Mouse (Mus musculus) stomach, postnatal 0 days (tissue): ENCODE data around the gene Slc22a2.

Experiments
- CTCF ChIP-seq: IDR thresholded peaks from 2 replicates; pipeline ENCODE4 v1.5.1; 2016; ENCODE audit warnings: antibody characterized with exemption, low read depth, mild to moderate bottlenecking, moderate library complexity
- EP300 ChIP-seq: optimal IDR thresholded peaks from 2 replicates; pipeline ENCODE3; 2016; ENCODE audit warnings: antibody characterized with exemption

DNA sequence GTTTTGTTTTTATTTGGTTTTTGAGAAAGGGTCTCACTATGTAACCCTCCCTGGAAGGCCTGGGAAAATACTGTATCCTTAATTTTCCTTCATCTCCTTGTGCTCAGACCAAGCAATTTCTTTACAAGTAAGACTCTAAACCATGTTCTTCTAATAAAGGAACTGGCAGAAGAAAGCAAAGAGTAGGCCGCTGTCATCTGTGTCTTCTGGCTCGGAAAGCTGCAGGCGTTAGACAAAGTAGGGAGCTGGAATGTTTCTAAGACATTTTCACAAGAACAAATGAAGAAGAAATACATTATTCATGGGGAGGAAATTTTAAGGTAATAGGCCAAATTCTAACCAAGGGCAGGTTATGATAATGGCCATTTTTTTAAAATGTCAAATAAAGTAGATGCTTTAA, 70.1 kb downstream of the Slc22a2 start:
- no peak for TF ChIP-seq EP300
- no peak for TF ChIP-seq CTCF
